Mouse (Mus musculus) large intestine, adult 2 months (tissue): ENCODE data around the gene Glrb. TPM values are rescaled to one million over a fixed set of nuclear protein-coding genes. Genes with fewer than 3 reads are reported as not detected.

ENCODE experiments used
- DNase-seq: peaks from one replicate; pipeline ENCODE4 v3.0.0-alpha.2; 2012; ENCODE audit warnings: low read depth, low spot score
- WGBS: fragments of 180-500 bp; shearing (Covaris S2); methylation state at CpG from one replicate; pipeline ENCODE4 v1.1.7; 2018; 5-methylcytosine and 5-hydroxymethylcytosine counted together
- polyA plus RNA-seq: library from polyadenylated mRNA; depleted of rRNA; stranded (reverse); fragments of >200 nt; gene quantifications from 2 replicates; pipeline ENCODE4 v1.2.3, GENCODE M21; 2012; rRNA removed

Gene Glrb
- polyA plus RNA-seq, result 0.26 and 0.35 TPM in 2 replicates

DNA sequence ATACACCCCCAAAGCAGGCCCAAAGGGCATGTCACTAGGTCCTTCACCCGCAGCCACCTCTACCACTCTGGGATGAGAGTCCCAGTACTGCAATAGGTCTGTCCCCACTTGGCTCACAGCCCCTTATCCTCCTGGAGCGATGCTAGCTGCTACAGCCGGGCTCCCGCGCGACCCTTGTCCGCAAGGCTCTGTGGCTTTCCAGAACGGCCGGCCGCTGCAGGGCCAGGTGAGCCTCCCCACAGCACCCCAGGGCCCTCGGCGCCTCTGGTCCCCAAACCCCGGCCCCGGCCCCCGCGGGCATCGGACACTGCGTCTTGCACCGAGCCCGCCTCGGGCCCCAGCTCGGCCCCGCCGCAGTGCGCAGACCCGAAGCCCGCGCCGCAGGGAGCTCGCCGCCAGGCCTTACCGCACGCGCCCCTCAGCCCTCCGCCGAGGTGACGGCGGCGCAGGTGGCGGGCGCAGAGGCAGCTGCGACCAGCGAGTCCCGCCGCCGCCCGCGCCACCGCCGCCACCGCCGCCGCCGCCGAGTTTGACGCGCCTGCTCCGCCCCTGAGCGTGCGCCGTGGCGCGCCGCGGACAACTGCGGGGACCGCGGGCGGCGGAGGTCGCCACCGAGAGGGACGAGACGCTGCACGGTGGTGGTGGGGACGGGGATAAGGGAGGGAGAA, at the start of gene Glrb:
Gene Glrb, minus strand, starts transcription at position 550 of the 668 bp plus-strand sequence.
- no peak for DNase-seq
- 2% methylated on average over 76 of the region's 76 CpGs for WGBS

DNA sequence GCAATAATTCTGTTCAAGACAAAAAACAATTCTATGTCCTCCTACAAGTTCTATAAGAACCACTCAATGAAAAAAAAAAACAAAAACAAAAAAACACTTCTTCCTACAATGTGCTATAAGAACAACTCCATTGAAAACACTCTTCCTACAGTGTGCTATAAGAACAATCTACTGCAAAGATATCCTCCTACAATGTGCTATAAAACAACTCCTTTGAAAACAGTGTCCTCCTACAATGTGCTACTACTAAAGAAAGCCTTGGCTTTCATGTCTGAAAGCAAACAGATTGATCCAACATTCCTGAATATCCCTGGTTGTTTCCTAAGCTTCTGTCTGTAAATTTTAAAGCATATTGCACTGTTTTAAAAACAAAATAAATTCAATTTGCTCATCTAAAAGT, 46.5 kb upstream of the Glrb start:
- DNase-seq, result no peak

DNA sequence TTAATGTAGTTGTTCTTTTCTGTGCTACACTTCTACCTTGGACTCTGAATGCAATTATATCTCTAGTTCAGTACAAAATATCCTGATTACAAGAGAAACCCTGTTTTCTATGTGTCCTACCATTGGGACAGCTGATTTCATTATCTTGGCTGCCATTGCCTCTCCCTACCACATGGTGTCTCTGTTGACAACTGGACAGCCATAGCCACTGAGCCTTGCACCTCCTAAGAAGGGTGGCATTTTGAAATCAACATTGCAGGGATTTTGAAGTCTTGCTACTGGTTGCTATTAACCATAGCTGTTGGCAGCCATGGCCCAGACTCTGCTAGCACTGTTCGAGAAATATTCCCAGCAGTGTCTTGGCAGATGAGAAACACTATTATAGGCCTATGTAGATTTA, 45.1 kb upstream of the Glrb start:
- DNase-seq, result no peak
- 26% methylated on average over 1 of the region's 1 CpGs for WGBS

DNA sequence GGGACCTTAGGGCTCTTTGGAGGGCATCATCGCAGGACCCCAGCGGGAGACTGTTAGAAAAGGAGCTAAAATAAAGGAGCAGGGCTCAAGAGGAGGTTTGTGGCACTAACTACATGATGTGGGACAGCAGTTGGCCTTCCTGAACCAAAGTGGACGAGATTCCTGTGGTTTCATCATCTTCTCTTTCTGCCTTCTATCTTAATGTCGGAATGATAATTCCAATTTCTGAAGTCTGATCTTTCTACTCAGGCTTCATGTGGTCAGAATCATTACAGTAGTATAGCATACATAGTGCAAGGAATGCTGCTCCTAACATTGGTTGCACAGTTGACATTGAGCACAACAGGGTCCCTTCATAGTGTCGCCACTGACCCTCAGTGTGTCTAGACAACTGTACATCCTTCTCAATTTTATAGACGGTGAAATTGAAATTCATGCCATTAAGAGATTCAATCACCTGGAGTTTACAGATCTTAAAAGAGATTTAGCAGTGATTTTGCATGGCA, 372 bp upstream of the Glrb start:
- WGBS, result 20% methylated on average over 6 of the region's 6 CpGs
- DNase-seq, result no peak

DNA sequence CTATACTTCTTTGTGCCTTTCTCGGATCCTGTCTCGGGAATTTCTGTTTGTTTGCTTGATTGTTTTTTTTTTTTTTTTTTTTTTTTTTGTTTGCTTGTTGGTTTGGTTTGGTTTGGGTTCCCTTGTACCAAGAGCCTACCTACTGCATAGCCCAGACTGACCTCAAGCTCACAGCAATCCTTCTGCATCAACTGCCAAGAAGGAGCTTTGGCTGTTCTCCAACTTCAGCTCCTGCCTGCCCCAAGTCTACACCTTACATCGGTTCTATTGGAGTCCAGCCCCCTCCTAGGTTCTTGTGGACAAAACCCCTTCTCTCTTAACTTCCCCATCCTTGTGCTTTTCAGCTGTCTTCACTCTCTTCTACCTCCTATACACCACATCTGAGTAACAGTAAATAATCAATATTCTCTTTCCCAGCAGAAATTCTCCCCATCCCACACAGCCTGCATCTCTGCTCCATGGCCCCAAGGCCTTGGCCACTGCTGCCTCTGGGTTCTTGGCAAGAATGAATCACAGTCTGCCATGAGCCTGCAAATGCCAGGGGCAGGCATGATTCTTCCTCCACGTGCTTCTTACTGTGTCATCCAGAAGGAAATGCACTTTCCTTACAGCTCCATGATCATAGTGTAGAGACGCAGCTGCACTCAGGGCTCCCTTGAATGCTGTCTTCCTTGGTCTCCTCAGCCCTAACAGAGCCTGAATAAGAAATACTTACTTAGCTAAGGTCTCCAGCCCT, 18.5 kb downstream of the Glrb start:
- DNase-seq, result no peak
- 74% methylated on average over 5 of the region's 5 CpGs for WGBS

DNA sequence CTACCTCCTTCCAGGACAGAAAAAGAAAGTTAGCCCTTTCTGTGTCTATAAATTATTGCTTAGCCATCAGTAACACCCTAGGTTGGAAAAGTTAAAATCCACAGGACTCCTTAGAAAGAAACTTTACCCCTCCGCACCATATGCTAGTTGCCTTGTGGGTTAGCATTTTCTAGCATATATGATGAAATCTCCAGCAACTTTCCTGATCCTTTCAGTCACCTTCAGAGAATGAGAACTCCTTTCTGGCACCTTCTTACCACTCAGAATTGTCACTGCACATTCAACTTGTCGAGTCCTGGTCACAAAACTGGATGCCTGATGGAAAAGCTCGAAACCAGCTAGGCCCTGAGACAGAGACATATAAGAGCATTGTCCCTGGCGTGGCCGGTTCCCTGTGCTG, 19.1 kb downstream of the Glrb start:
- 88% methylated on average over 5 of the region's 5 CpGs for WGBS
- DNase-seq, result no peak

DNA sequence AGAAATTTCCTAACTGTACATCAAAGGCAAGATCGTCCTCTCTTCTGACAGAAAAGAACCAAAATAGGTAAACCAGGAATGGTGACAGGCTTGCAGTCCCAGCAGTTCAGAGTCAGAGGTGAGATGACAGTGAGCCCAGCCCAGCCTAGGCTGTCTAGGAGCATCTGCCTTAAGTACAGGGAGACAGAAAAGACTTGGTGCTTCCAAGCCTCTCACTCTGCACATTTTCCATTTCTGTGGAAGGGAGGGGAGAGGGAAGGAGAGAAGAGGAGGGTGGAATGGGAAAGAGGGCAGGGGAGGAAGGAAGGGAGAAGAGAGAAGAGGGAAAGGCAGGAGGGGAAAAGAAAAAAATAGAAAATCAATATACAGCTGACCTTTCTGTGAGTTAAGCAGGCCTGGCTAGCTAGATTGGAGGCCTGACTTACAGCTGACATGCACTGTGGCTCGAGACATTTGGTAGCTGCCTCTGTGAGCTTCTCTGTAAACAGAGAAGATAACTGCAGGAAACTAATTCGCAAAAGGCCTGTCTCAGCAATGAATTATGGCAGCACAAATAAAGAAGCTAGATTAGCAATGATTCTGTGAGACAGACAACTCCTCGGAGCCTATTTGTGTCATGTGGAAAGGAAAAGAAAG, 20.3 kb downstream of the Glrb start:
- no peak for DNase-seq
- WGBS, result 30% methylated on average over 4 of the region's 4 CpGs

DNA sequence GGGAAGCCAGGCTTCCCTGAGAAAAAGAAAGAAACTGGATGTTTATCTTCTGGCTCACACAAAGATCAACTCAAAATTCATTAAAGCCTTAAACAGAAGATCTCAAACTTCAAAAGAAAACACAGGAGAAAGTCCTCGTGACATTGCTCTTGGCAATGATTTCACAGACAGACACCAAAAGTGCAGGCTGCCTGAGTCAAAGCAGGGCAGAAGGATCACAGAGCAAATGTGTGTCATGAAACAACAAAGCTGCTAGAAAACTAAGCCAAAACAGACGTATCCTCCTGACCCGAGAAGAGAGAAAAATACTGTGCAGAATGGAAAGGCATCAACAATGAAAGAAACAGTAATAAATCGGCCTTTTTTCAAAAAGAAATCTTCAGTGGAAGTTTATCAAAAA, 22.4 kb downstream of the Glrb start:
- 49% methylated on average over 4 of the region's 4 CpGs for WGBS
- DNase-seq, result no peak

DNA sequence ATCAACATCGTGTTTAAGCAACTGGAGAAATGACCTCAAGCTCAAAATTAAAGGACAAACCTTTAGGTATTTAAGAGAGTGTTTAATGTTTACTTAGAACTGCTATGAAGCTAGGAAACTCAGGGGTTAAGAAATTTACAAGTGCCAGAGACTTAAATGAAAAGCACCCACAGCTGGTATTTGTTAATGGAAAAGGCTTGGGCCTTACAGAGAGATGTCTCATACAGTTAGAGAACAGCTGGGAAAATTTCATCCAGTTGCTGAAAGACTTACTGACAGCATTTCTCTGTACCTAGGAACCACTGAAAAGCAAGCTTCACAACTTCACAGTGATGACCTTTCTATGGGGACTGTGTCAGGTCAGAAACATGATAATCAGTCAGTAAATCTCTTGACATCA, 28.3 kb downstream of the Glrb start:
- DNase-seq, result no peak
- WGBS, result 33% methylated on average over 1 of the region's 1 CpGs

DNA sequence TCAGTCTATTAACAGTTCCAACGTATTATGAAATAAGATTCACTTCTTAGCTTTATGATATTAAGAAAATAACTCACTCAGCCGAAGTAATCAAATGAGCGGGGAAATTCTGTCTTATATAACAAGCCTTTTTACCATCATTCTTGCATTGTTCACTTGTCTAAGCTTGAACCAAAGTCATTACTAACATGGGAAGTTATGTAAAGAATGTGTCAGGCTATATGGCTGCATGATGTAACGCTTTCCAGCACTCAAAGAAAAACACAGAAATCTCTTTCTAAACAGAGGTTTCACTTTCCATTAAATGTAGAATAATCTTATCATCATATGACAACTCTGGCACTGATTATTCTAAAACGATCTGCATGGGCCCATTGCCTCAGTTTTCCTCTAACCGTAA, 29.9 kb downstream of the Glrb start:
- no peak for DNase-seq
- 67% methylated on average over 6 of the region's 6 CpGs for WGBS

DNA sequence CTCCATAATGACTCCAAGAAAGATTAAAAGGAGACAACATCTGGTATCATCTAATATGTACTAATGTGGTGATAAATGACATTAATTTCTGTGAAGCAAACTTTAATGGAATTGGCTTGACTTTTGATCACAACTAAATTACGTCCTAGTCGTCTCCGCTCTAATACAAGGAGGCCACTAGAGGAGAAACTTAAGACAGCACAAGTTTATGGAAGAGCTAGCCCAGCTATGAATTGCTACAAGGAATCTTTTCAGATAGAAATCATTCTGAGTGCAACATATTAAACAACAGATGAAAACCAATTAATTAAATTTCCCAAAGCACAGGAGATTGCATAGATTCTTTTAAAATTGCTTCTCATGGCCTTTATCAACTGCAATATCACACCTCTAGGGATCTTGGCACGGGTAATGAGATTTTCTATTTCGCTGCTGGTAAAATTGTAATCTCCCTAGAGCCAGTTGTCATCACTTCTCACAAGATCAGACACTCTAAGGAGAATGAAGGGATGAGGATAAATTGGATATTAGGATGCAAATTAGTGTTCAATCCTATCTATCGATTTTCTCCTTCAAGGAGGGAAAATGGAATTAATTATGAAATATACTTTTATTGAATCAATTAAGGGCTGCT, 32.7 kb downstream of the Glrb start:
- DNase-seq, result no peak
- WGBS, result 92% methylated on average over 6 of the region's 6 CpGs

DNA sequence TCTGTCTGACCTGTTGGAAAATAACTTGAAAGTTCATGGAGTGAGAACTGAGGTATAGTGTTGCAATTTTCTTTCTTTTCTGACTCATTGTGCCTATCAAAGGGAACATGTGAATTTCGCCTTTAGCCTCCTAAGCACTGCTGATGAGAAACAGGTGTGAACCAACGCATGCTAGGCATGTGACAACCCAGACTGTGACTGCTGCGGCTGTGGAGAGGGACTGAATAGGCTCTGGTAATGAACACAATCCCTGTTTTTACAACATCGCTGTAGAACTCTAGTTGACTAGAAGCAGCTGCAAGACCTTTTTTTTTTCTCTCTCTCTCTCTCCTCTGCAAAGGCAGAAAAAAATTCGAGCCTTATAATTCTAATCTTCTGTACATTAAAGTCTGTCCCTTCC, 34.9 kb downstream of the Glrb start:
- no peak for DNase-seq
- WGBS, result 40% methylated on average over 5 of the region's 5 CpGs

DNA sequence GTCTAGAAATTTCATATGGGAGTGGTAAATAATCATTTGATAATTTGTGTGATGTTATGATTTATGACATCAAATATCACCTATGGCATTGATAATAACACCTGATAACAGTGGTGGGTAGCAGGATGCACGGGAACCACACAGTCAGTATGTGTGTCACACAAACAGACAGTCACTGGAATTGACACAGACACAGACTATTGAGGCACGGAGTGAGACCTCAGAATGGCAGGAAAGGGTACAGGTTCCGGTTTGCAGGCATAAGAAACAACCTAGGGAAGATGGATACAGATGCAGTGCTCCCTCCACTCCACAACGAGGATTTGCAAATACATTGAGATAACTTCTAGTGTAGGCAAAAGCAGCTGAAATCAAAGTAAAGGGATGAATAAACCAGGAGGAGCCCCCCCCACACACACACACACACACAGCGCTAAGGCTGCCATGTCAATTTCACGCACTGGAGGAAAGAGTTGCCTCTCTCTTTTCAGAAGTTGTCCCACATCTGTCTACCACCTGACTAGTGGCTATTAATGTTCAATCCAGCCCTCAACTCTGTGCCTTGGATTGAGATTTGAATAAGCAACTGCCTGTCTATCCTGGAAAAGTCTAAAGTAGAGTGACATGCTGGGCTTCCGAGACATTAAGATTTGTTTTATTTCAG, 38.6 kb downstream of the Glrb start:
- DNase-seq, result no peak
- WGBS, result 88% methylated on average over 7 of the region's 7 CpGs

DNA sequence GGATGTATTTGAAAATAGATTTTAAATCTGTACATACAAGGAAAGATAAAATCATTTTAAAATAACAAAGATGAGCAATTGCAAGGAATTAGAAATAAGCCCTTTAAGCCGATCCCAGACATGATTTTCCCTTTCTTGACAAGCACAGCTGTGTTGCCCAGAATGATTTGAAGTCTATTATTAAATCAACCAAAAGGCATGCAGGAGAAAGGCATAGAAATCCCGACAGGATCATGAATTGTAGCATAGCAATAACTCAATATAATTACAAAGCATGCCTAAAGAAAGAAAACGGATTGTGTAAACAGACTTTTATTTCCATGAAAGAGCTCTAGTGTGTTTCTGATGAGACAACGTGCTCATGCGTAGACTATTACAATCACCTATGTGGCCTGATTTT, 39.4 kb downstream of the Glrb start:
- 55% methylated on average over 5 of the region's 5 CpGs for WGBS
- DNase-seq, result no peak

DNA sequence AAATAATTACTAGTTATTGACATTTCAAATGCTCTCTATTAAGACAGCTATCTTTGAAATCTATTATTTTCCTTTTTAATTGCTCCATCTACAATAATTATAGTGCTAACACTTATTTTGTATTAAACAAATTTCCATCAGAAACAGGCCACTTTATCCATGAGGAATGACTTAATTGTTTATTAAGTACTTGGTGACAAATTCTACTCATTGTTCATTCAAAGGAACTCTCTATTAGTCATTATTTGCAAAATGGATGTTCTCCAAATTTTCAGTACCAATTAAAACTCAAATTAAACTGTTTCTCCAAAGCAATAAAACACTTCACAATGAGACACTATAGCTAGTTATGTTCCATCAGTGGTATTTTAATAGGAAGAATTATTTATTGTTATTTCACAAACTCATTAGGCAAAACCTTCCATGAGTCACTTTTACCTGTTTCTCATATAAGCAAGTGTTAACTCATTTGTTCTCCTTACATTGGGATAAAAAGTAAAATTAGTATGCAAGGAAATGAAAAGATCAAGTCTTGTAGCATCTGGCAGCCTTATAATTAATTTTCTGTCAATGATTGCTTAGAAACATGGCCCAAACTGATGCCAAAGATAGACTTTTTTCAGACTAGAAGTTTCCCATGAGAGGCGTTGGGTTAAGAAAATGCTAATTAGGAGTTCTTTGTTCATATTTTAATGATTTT, 41.8 kb downstream of the Glrb start:
- no peak for DNase-seq
- 88% methylated on average over 1 of the region's 1 CpGs for WGBS

DNA sequence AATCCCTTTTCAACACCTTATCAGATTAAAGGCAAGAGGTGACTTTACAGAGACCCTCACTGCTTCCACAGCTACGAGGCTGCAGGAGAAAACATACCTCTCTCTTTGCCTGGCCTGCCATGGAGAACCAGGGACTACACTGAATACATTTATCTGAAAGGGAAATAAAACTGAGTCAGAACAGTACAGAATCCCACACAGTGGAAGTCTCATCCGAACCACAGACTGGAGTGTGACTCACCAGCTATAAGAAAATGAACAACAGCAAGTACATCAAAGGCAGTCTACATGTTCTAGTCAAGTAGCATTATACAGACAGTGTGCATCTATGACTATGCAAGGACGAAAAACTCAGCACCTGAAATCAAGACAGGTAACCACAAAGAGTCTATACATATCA, 46.1 kb downstream of the Glrb start:
- no peak for DNase-seq
- 71% methylated on average over 3 of the region's 3 CpGs for WGBS

DNA sequence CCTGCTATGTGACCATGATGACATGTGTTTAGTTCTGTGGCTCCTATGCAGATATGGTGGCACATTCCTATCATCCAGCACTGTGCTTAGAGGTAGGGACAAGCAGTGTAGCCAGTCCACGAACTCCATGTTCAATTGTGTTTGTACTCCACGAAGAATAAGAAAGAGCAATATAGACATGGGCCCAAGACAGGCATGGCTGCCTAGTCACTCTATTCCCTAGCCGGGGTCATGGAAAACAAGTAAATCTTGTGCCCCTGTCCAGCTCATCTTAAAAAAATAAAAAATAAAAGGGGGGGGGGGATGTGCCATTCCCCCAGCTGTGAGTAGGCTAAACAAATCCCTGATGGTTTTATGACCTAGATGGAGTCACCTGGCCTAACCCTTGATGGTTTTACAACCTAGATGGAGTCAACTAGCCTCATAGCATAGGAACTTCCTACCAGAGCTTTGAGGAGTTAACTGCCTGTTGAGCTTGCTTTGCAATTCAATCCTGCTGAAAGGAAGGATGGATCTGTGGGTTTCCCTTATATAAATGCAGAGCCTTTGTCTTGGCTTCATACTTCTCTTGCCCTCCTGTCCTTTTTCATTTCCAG, 60.5 kb downstream of the Glrb start:
- WGBS, result 40% methylated on average over 3 of the region's 3 CpGs
- DNase-seq, result no peak

DNA sequence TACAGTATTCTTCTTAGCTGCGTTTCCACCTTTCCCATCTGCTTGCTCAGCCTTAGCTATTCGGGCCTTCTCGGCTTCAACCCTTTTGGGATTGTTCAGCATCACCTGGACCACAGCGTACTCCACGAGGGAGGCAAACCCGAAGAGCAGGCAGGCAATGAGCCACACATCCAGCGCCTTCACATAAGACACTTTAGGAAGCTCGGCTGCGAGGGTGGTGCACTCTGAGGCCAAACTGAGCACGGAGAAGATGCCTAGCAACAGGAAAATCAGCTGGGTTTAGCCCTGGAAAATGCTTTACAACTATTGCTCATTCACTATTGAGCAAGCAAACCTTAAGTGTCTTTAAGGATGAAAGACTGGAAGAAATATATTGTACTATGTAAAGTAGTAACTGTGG, 62.5 kb downstream of the Glrb start:
- WGBS, result 74% methylated on average over 10 of the region's 10 CpGs
- no peak for DNase-seq

DNA sequence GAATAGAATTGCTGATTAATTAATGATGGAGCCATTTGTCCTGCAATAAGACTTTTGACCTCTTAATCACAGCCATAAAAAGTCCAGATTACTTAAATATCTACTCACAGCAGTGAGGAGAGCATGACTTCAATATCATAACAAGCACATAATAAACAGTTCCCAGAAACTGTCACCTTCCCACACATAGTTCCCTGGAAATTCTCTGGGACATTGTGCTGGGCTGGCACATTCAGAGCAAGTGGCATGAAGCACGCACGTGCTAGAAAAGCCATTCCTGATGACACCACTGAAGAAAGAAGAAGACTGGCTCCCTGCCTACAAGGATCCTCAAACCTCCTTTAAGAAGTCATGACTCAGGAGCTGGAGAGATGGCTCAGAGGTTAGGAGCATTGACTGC, 67.8 kb downstream of the Glrb start:
- DNase-seq, result no peak
- WGBS, result 59% methylated on average over 2 of the region's 2 CpGs
